Mouse (Mus musculus) hindbrain, embryonic 11.5 days (tissue): ENCODE measurements around the gene Ypel1. TPM values are rescaled to one million over a fixed set of nuclear protein-coding genes. Genes with fewer than 3 reads are reported as not detected.

Source experiments
- ATAC-seq: fragments of 200-750 bp; cut with Nextera tagmentation; 2 replicates; pipeline ENCODE4 v1.8.0; 2017; ENCODE audit warnings: mild to moderate bottlenecking, moderate TSS enrichment, moderate library complexity; ENCODE audit not compliant: low FRiP score
- DNase-seq: peaks from one replicate; pipeline ENCODE4 v3.0.0-alpha.2; 2015; ENCODE audit warnings: low spot score
- H3K27ac ChIP-seq: fragments of 300-500 bp; sonication (generic); 2 replicates; pipeline ENCODE4 v1.5.1; 2014; ENCODE audit warnings: mild to moderate bottlenecking, low read depth, low read length
- H3K27me3 ChIP-seq: fragments of 300-500 bp; sonication (generic); 2 replicates; pipeline ENCODE4 v1.6.1; 2014; ENCODE audit warnings: mild to moderate bottlenecking, low read length, moderate library complexity, mixed read lengths; ENCODE audit not compliant: control insufficient read depth, insufficient read depth
- H3K36me3 ChIP-seq: fragments of 300-500 bp; sonication (generic); 2 replicates; pipeline ENCODE4 v1.6.1; 2014; ENCODE audit warnings: mild to moderate bottlenecking, low read length, moderate library complexity, mixed read lengths; ENCODE audit not compliant: control insufficient read depth, insufficient read depth
- H3K4me1 ChIP-seq: fragments of 300-500 bp; sonication (generic); replicated peaks from 2 replicates; pipeline ENCODE4 v1.6.1; 2014; ENCODE audit warnings: low read length, mixed read lengths; ENCODE audit not compliant: control insufficient read depth, insufficient read depth
- H3K4me2 ChIP-seq: fragments of 300-500 bp; sonication (generic); replicated peaks from 2 replicates; pipeline ENCODE4 v1.6.1; 2014; ENCODE audit warnings: mild to moderate bottlenecking, low read depth, low read length
- H3K4me3 ChIP-seq: fragments of 300-500 bp; sonication (generic); 2 replicates; pipeline ENCODE4 v1.5.1; 2014; ENCODE audit warnings: low read depth, low read length
- H3K9ac ChIP-seq: fragments of 300-500 bp; sonication (generic); 2 replicates; pipeline ENCODE4 v1.6.1; 2014; ENCODE audit warnings: low read depth, low read length
- H3K9me3 ChIP-seq: fragments of 300-500 bp; sonication (generic); 2 replicates; pipeline ENCODE4 v1.6.1; 2016; ENCODE audit warnings: low read length; ENCODE audit not compliant: control insufficient read depth
- WGBS: fragments of 180-500 bp; shearing (Covaris S2); extraction: QIAGEN DNeasy Blood & Tissue Kit; methylation state at CpG from one replicate; pipeline ENCODE4 v1.1.7; 2014; 5-methylcytosine and 5-hydroxymethylcytosine counted together
- polyA plus RNA-seq: library from polyadenylated mRNA; unstranded; fragments of >200 nt; fragmentation: Nextera tagmentation; extraction: Ambion mirVana; gene quantifications from 2 replicates; pipeline ENCODE4 v1.2.1, GENCODE M21; 2014

Gene Ypel1
- polyA plus RNA-seq, 1 experiment from 2014 or later, result 91.6 TPM

- Histone ChIP-seq H3K27me3 (no peaks in the 10 kb centered on the region), H3K9me3 (no peaks in the 10 kb centered on the region), H3K9ac (no peak overlapping the region), H3K4me3 (no peak overlapping the region), H3K36me3 (peaks cover 15% of the 10 kb centered on the region), H3K27ac (no peak overlapping the region), H3K4me2 (no peak overlapping the region), H3K4me1 (no peaks in the 10 kb centered on the region)
- ATAC-seq (no peak), DNase-seq (no peak)
Observed at GRCm38 (mm10) chr16:17076869-17077268, 7.4 kb downstream of the Ypel1 start.

- Histone ChIP-seq H3K4me2 (no peak overlapping the region), H3K9ac (no peak overlapping the region), H3K27me3 (no peaks in the 10 kb centered on the region), H3K4me3 (no peak overlapping the region), H3K4me1 (no peaks in the 10 kb centered on the region), H3K27ac (no peak overlapping the region), H3K36me3 (peaks cover 15% of the 10 kb centered on the region), H3K9me3 (no peaks in the 10 kb centered on the region)
- WGBS, result 98% methylated on average over 7 of the region's 7 CpGs
- DNase-seq (no peak), ATAC-seq (no peak)
Observed at GRCm38 (mm10) chr16:17078101-17078500, 8.6 kb downstream of the Ypel1 start.

GRCm38 (mm10) chr16:17082121-17082792 is 12.8 kb downstream of the Ypel1 start:
- no peak overlapping the region for H3K4me2 ChIP-seq
- peaks cover 5% of the 10 kb centered on the region; the same call in 1 of the 2 replicates for H3K36me3 ChIP-seq
- H3K4me3 ChIP-seq, result no peak overlapping the region
- H3K9ac ChIP-seq, result no peak overlapping the region
- WGBS, result 86% methylated on average over 6 of the region's 6 CpGs
- no peak overlapping the region for H3K27ac ChIP-seq
- no peaks in the 10 kb centered on the region for H3K4me1 ChIP-seq
- ATAC-seq (no peak), DNase-seq (no peak)
- no peaks in the 10 kb centered on the region for H3K9me3 ChIP-seq
- no peaks in the 10 kb centered on the region for H3K27me3 ChIP-seq

GRCm38 (mm10) chr16:17085636-17086035 is 16.1 kb downstream of the Ypel1 start:
- H3K36me3 ChIP-seq, result 0 out of 2 replicates have a peak, but pooled peaks cover 6% of the 10 kb centered on the region

GRCm38 (mm10) chr16:17086241-17086640 is 16.7 kb downstream of the Ypel1 start:
- Histone ChIP-seq H3K4me1 (no peaks in the 10 kb centered on the region), H3K36me3 (peaks cover 8% of the 10 kb centered on the region; the same call in 1 of the 2 replicates), H3K9ac (no peak overlapping the region), H3K9me3 (no peaks in the 10 kb centered on the region), H3K27ac (no peak overlapping the region), H3K4me3 (no peak overlapping the region), H3K4me2 (no peak overlapping the region), H3K27me3 (no peaks in the 10 kb centered on the region)
- ATAC-seq, result no peak
- DNase-seq, result no peak
- 89% methylated on average over 3 of the region's 3 CpGs for WGBS

More at GRCm38 (mm10) chr16:17085636-17086035, 16.1 kb downstream of the Ypel1 start:
- H3K4me2 ChIP-seq, result no peak overlapping the region
- no peaks in the 10 kb centered on the region for H3K9me3 ChIP-seq
- no peaks in the 10 kb centered on the region for H3K4me1 ChIP-seq
- H3K27ac ChIP-seq, result no peak overlapping the region
- WGBS, result 93% methylated on average over 4 of the region's 4 CpGs
- ATAC-seq, result no peak
- DNase-seq, result no peak
- H3K4me3 ChIP-seq, result no peak overlapping the region
- no peak overlapping the region for H3K9ac ChIP-seq
- no peaks in the 10 kb centered on the region for H3K27me3 ChIP-seq

GRCm38 (mm10) chr16:17086669-17087193 is 17.2 kb downstream of the Ypel1 start:
- Histone ChIP-seq H3K4me3 (no peak overlapping the region), H3K4me1 (no peaks in the 10 kb centered on the region), H3K36me3 (peaks cover 8% of the 10 kb centered on the region; the same call in 1 of the 2 replicates), H3K4me2 (no peak overlapping the region), H3K27me3 (no peaks in the 10 kb centered on the region), H3K9ac (no peak overlapping the region), H3K9me3 (no peaks in the 10 kb centered on the region), H3K27ac (no peak overlapping the region)
- WGBS, result 79% methylated on average over 13 of the region's 13 CpGs
- no peak for DNase-seq
- ATAC-seq, result no peak

GRCm38 (mm10) chr16:17088346-17088745 is 18.9 kb downstream of the Ypel1 start:
- H3K4me1 ChIP-seq, result no peaks in the 10 kb centered on the region
- 81% methylated on average over 3 of the region's 3 CpGs for WGBS
- H3K4me2 ChIP-seq, result no peak overlapping the region
- no peak for ATAC-seq
- no peak overlapping the region for H3K9ac ChIP-seq
- H3K27me3 ChIP-seq, result no peaks in the 10 kb centered on the region
- peaks cover 14% of the 10 kb centered on the region; the same call in 1 of the 2 replicates for H3K36me3 ChIP-seq
- no peak overlapping the region for H3K27ac ChIP-seq
- H3K9me3 ChIP-seq, result no peaks in the 10 kb centered on the region
- no peak for DNase-seq
- H3K4me3 ChIP-seq, result no peak overlapping the region

GRCm38 (mm10) chr16:17096938-17097337 is 27.4 kb downstream of the Ypel1 start:
- Histone ChIP-seq H3K27ac (no peak overlapping the region), H3K4me1 (no peaks in the 10 kb centered on the region), H3K4me3 (no peak overlapping the region), H3K9me3 (no peaks in the 10 kb centered on the region), H3K27me3 (no peaks in the 10 kb centered on the region), H3K9ac (no peak overlapping the region), H3K36me3 (peaks cover 23% of the 10 kb centered on the region), H3K4me2 (no peak overlapping the region)
- WGBS, result 98% methylated on average over 3 of the region's 3 CpGs
- no peak for ATAC-seq
- no peak for DNase-seq

GRCm38 (mm10) chr16:17102630-17103220 is 33.2 kb downstream of the Ypel1 start:
- peaks cover 10% of the 10 kb centered on the region; the same call in 1 of the 2 replicates for H3K36me3 ChIP-seq
- no peaks in the 10 kb centered on the region for H3K4me1 ChIP-seq
- no peak overlapping the region for H3K4me3 ChIP-seq
- H3K27ac ChIP-seq, result no peak overlapping the region
- no peaks in the 10 kb centered on the region for H3K9me3 ChIP-seq
- DNase-seq (no peak), ATAC-seq (no peak)
- no peaks in the 10 kb centered on the region for H3K27me3 ChIP-seq
- H3K9ac ChIP-seq, result no peak overlapping the region
- WGBS, result 86% methylated on average over 7 of the region's 7 CpGs
- no peak overlapping the region for H3K4me2 ChIP-seq
